Mouse (Mus musculus) stomach, postnatal 0 days (tissue): Measurements from ENCODE around the gene Tdo2. TPM values are rescaled to one million over a fixed set of nuclear protein-coding genes. Genes with fewer than 3 reads are reported as not detected.

Experiments
- ATAC-seq: fragments of 200-750 bp; cut with Nextera tagmentation; 2 replicates; pipeline ENCODE4 v1.8.0; 2017; ENCODE audit not compliant: low FRiP score, low TSS enrichment
- DNase-seq: peaks from one replicate; pipeline ENCODE4 v3.0.0-alpha.2; 2016; ENCODE audit warnings: low spot score
- H3K27ac ChIP-seq: fragments of 300-500 bp; sonication (generic); replicated peaks from 2 replicates; pipeline ENCODE4 v1.5.1; 2014; ENCODE audit warnings: mild to moderate bottlenecking, control low read depth
- H3K27me3 ChIP-seq: fragments of 300-500 bp; sonication (generic); 2 replicates; pipeline ENCODE4 v1.6.1; 2014; ENCODE audit warnings: low read length; ENCODE audit not compliant: control insufficient read depth, insufficient read depth
- H3K36me3 ChIP-seq: fragments of 300-500 bp; sonication (generic); 2 replicates; pipeline ENCODE4 v1.6.1; 2014; ENCODE audit warnings: low read length, mixed read lengths; ENCODE audit not compliant: control insufficient read depth, insufficient read depth
- H3K4me1 ChIP-seq: fragments of 300-500 bp; sonication (generic); replicated peaks from 2 replicates; pipeline ENCODE4 v1.6.1; 2014; ENCODE audit warnings: antibody characterized with exemption; ENCODE audit not compliant: control insufficient read depth, insufficient read depth
- H3K4me2 ChIP-seq: fragments of 300-500 bp; sonication (generic); replicated peaks from 2 replicates; pipeline ENCODE4 v1.6.1; 2014; ENCODE audit warnings: low read depth, mild to moderate bottlenecking, control low read depth, moderate library complexity
- H3K4me3 ChIP-seq: fragments of 300-500 bp; sonication (generic); 2 replicates; pipeline ENCODE4 v1.5.1; 2014; ENCODE audit warnings: low read depth, low read length, control low read depth
- H3K9ac ChIP-seq: fragments of 300-500 bp; sonication (generic); 2 replicates; pipeline ENCODE4 v1.6.1; 2014; ENCODE audit warnings: mild to moderate bottlenecking, low read length, control low read depth, mixed read lengths
- H3K9me3 ChIP-seq: fragments of 300-500 bp; sonication (generic); 2 replicates; pipeline ENCODE4 v1.6.1; 2016; ENCODE audit warnings: low read length; ENCODE audit not compliant: control insufficient read depth
- CTCF ChIP-seq: IDR thresholded peaks from 2 replicates; pipeline ENCODE4 v1.5.1; 2016; ENCODE audit warnings: antibody characterized with exemption, low read depth, mild to moderate bottlenecking, moderate library complexity
- EP300 ChIP-seq: optimal IDR thresholded peaks from 2 replicates; pipeline ENCODE3; 2016; ENCODE audit warnings: antibody characterized with exemption
- WGBS: fragments of 180-500 bp; shearing (Covaris S2); extraction: QIAGEN DNeasy Blood & Tissue Kit; methylation state at CpG from one replicate; pipeline ENCODE4 v1.1.7; 2014; 5-methylcytosine and 5-hydroxymethylcytosine counted together
- polyA plus RNA-seq: library from polyadenylated mRNA; unstranded; fragments of >200 nt; fragmentation: Nextera tagmentation; extraction: Ambion mirVana; gene quantifications from 2 replicates; pipeline ENCODE4 v1.2.1, GENCODE M21; 2015

The Tdo2 gene
- polyA plus RNA-seq, 1 experiment from 2014 or later: 2.8 TPM

DNA sequence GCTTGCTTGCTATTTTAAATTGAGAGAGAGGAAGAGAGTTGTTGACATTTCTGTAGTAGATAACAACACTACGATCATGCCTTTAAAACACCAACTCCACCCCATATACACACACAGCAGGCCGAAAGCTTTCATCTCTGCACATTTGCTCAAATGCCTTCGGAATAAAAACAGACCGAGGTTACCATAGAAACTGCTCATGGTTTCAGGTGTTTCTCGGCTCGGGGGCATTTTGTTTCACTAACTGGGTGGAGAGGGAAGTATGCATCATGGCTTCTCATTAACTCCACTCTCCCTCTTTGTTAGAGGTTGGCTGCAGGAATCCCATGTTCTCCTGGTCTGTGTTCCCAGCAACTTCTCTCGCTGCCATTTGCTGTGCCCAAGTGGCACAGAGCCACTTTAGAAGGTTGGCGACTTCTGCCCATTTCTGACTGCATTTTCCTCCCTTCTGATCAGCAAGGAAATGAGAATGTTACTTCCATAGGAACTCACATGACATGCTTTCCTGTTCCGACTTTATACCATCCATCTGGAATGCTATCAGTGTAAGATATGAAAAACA lies 49.2 kb downstream of the Tdo2 start:
- Histone ChIP-seq H3K9me3 (no peaks in the 10 kb centered on the region), H3K27ac (no peak overlapping the region), H3K4me2 (no peak overlapping the region), H3K4me3 (no peak overlapping the region), H3K36me3 (no peaks in the 10 kb centered on the region), H3K9ac (no peak overlapping the region), H3K27me3 (no peaks in the 10 kb centered on the region), H3K4me1 (no peaks in the 10 kb centered on the region)
- ATAC-seq (0 out of 2 replicates have a peak, but pooled peaks have one; percentile 33), DNase-seq (peak; percentile 34)
- WGBS: 41% methylated on average over 9 of the region's 9 CpGs
- TF ChIP-seq EP300 (no peak), CTCF (no peak)

GRCm38 (mm10) chr3:81925856-81926255 lies 50.1 kb downstream of the Tdo2 start:
- Histone ChIP-seq H3K4me2 (no peak overlapping the region), H3K27me3 (no peaks in the 10 kb centered on the region), H3K36me3 (no peaks in the 10 kb centered on the region), H3K4me3 (no peak overlapping the region), H3K9ac (no peak overlapping the region), H3K27ac (no peak overlapping the region), H3K4me1 (no peaks in the 10 kb centered on the region), H3K9me3 (no peaks in the 10 kb centered on the region)
- TF ChIP-seq CTCF (no peak), EP300 (no peak)
- 16% methylated on average over 5 of the region's 5 CpGs for WGBS
- no peak for ATAC-seq
- no peak for DNase-seq

DNA sequence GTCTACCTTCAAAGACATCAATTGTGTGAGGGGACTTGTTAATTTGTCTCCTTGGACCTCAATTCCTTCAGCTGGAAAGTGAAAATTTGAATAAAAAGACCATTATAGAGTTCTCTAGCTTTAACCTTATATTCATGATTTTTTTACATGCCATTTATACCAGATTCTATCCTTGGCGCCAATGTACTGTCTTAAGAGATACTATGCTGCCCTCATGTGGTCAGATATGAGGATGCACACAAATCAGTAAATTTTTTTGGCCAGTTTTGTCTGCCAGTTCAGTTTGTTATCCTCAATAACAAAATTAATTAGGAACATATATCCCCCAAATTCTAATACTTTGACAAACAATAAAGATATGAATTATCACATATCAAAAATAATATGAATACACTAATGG lies 51.1 kb downstream of the Tdo2 start:
- ATAC-seq: no peak
- no peaks in the 10 kb centered on the region for H3K36me3 ChIP-seq
- TF ChIP-seq EP300: no peak
- TF ChIP-seq CTCF: peak; percentile 89
- H3K9ac ChIP-seq: no peak overlapping the region
- H3K4me1 ChIP-seq: no peaks in the 10 kb centered on the region
- no peaks in the 10 kb centered on the region for H3K27me3 ChIP-seq
- DNase-seq: no peak
- H3K4me2 ChIP-seq: no peak overlapping the region
- H3K9me3 ChIP-seq: no peaks in the 10 kb centered on the region
- WGBS: 2% methylated on average over 1 of the region's 1 CpGs
- no peak overlapping the region for H3K27ac ChIP-seq
- H3K4me3 ChIP-seq: no peak overlapping the region

DNA sequence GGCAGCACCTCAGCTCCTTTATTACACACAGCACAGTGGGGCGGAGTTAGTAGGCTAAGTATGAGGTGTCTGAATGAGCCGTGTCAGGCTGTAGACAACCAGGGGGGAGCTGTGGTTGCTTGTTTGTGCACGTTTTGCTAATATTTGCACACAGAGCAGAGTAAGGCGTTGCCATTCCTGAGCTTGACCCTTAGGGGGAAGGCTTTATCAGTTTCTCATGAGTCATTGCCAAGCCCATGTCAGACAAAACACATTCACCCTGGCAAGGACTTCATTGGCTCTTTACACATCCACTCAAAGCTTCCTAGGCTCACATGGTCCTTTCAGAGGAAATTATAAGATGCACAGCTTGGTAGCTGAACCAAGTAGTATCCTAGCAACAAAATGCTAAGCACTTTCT lies 53.1 kb downstream of the Tdo2 start:
- no peak overlapping the region for H3K4me3 ChIP-seq
- TF ChIP-seq CTCF: peak; percentile 41
- no peak for TF ChIP-seq EP300
- H3K27me3 ChIP-seq: no peaks in the 10 kb centered on the region
- no peak overlapping the region for H3K27ac ChIP-seq
- DNase-seq (peak; percentile 77), ATAC-seq (peak; percentile 99)
- 36% methylated on average over 4 of the region's 4 CpGs for WGBS
- H3K4me2 ChIP-seq: no peak overlapping the region
- H3K9me3 ChIP-seq: no peaks in the 10 kb centered on the region
- H3K9ac ChIP-seq: no peak overlapping the region
- no peaks in the 10 kb centered on the region for H3K4me1 ChIP-seq
- no peaks in the 10 kb centered on the region for H3K36me3 ChIP-seq

DNA sequence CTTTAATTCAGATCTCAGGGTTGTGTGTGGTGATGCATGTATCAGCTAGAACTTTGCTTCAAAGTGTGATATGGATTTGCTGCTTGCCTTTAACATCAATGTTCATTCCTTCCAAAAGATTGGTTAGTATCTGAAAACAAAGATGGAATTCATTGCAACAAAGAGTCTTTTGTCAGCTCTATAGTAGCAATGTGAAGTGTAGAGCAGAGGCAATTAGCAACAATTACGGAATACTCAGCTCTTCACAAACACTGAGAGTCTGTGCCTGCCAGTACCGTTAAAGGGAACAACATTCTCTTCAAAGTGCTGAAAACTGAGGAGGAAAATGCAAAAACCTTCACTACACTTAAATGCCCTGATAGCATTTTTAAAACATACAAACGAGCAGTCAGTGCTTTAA lies 56.3 kb downstream of the Tdo2 start:
- no peaks in the 10 kb centered on the region for H3K9me3 ChIP-seq
- no peaks in the 10 kb centered on the region for H3K4me1 ChIP-seq
- DNase-seq (no peak), ATAC-seq (no peak)
- no peak overlapping the region for H3K27ac ChIP-seq
- no peaks in the 10 kb centered on the region for H3K36me3 ChIP-seq
- H3K27me3 ChIP-seq: no peaks in the 10 kb centered on the region
- H3K4me3 ChIP-seq: no peak overlapping the region
- H3K9ac ChIP-seq: no peak overlapping the region
- no peak overlapping the region for H3K4me2 ChIP-seq
- no peak for TF ChIP-seq CTCF
- 64% methylated on average over 3 of the region's 3 CpGs for WGBS

- no peak overlapping the region for H3K4me2 ChIP-seq
- 65% methylated on average over 8 of the region's 8 CpGs for WGBS
- H3K27ac ChIP-seq: no peak overlapping the region
- ATAC-seq: no peak
- no peak for DNase-seq
- no peaks in the 10 kb centered on the region for H3K9me3 ChIP-seq
- H3K27me3 ChIP-seq: no peaks in the 10 kb centered on the region
- no peak overlapping the region for H3K4me3 ChIP-seq
- TF ChIP-seq CTCF (no peak), EP300 (no peak)
- no peaks in the 10 kb centered on the region for H3K4me1 ChIP-seq
- H3K9ac ChIP-seq: no peak overlapping the region
- H3K36me3 ChIP-seq: no peaks in the 10 kb centered on the region
Measured at GRCm38 (mm10) chr3:81918215-81918614, 57.8 kb downstream of the Tdo2 start.
